Mouse (Mus musculus) neural tube, embryonic 14.5 days (tissue): Measurements from ENCODE around the gene Gm20721. TPM values are rescaled to one million over a fixed set of nuclear protein-coding genes. Genes with fewer than 3 reads are reported as not detected.
"Not testable (repeated sequence)": the region's sequence is repeated elsewhere in the genome, so short reads cannot be mapped to it uniquely, and the experiment has no call there.

Experiments
- ATAC-seq: fragments of 200-750 bp; cut with Nextera tagmentation; 2 replicates; pipeline ENCODE4 v1.8.0; 2017; ENCODE audit warnings: low read depth, mild to moderate bottlenecking, moderate TSS enrichment, moderate library complexity
- H3K27ac ChIP-seq: fragments of 300-500 bp; sonication (generic); 2 replicates; pipeline ENCODE4 v1.5.1; 2014; ENCODE audit warnings: low read depth, mild to moderate bottlenecking, control low read depth, low read length, moderate library complexity, mixed read lengths
- H3K27me3 ChIP-seq: fragments of 300-500 bp; sonication (generic); 2 replicates; pipeline ENCODE4 v1.6.1; 2014; ENCODE audit warnings: low read length; ENCODE audit not compliant: control insufficient read depth, insufficient read depth
- H3K36me3 ChIP-seq: fragments of 300-500 bp; sonication (generic); 2 replicates; pipeline ENCODE4 v1.6.1; 2014; ENCODE audit warnings: low read length, mixed read lengths; ENCODE audit not compliant: control insufficient read depth, insufficient read depth
- H3K4me1 ChIP-seq: fragments of 300-500 bp; sonication (generic); 2 replicates; pipeline ENCODE4 v1.6.1; 2014; ENCODE audit warnings: low read length; ENCODE audit not compliant: control insufficient read depth, insufficient read depth
- H3K4me2 ChIP-seq: fragments of 300-500 bp; sonication (generic); 2 replicates; pipeline ENCODE4 v1.6.1; 2014; ENCODE audit warnings: mild to moderate bottlenecking, low read depth, low read length, control low read depth
- H3K4me3 ChIP-seq: fragments of 300-500 bp; sonication (generic); 2 replicates; pipeline ENCODE4 v1.5.1; 2014; ENCODE audit warnings: low read depth, low read length, control low read depth, mixed read lengths
- H3K9ac ChIP-seq: fragments of 300-500 bp; sonication (generic); replicated peaks from 2 replicates; pipeline ENCODE4 v1.6.1; 2014; ENCODE audit warnings: low read depth, mild to moderate bottlenecking, control low read depth, low read length, mixed read lengths
- H3K9me3 ChIP-seq: fragments of 300-500 bp; sonication (generic); 2 replicates; pipeline ENCODE4 v1.6.1; 2016; ENCODE audit warnings: low read length; ENCODE audit not compliant: control insufficient read depth
- WGBS: fragments of 180-500 bp; shearing (Covaris S2); extraction: QIAGEN DNeasy Blood & Tissue Kit; methylation state at CpG from one replicate; pipeline ENCODE4 v1.1.7; 2014; 5-methylcytosine and 5-hydroxymethylcytosine counted together
- polyA plus RNA-seq: library from polyadenylated mRNA; unstranded; fragments of >200 nt; fragmentation: Nextera tagmentation; extraction: Ambion mirVana; gene quantifications from 2 replicates; pipeline ENCODE4 v1.2.1, GENCODE M21; 2014

The Gm20721 gene
- polyA plus RNA-seq, 1 experiment from 2014 or later = 11.8 TPM

DNA sequence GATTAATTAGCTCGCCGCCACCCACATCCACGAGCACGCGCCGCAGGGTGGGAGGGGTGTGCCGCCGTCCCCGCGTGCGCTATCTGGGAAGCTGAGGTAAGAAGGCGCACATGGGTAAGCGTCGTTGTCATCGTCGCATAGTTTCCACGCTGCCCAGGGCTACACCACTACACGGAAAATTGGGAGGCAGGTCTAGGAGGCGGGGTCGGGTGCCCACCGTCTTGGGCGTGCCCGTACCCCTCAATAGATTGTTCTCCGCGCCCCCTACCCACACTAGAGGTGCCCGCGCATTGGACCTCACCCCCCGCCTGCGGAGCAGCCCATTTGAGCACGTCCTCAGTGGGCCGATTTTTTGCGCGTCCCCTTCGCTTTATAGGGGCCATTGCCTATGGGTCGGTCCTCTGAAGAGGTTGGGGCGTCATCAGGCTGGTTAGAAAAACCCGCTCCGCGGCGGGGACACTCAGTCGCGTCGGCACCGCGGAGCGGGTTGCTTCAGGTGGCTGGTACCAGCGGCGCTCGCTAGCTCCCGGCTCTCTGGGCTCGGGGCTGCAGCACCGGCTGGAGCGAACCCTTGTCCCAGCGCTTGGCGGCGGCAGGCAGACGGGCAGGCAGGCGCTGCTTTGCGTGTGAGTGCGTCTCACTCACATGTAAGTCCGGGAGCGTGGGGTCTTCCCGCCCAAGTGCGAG lies 19.1 kb downstream of the Gm20721 start:
- H3K36me3 ChIP-seq = no peaks in the 10 kb centered on the region
- H3K4me2 ChIP-seq = peak overlapping the region; percentile 69
- H3K27ac ChIP-seq = peak overlapping the region; percentile 55; the same call in 1 of the 2 replicates
- H3K27me3 ChIP-seq = no peaks in the 10 kb centered on the region
- no peaks in the 10 kb centered on the region for H3K9me3 ChIP-seq
- peak overlapping the region; percentile 58 for H3K9ac ChIP-seq
- WGBS = 56% methylated on average over 64 of the region's 64 CpGs
- H3K4me3 ChIP-seq = peak overlapping the region; percentile 99
- H3K4me1 ChIP-seq = peaks cover 9% of the 10 kb centered on the region
- ATAC-seq = peak; percentile 67

DNA sequence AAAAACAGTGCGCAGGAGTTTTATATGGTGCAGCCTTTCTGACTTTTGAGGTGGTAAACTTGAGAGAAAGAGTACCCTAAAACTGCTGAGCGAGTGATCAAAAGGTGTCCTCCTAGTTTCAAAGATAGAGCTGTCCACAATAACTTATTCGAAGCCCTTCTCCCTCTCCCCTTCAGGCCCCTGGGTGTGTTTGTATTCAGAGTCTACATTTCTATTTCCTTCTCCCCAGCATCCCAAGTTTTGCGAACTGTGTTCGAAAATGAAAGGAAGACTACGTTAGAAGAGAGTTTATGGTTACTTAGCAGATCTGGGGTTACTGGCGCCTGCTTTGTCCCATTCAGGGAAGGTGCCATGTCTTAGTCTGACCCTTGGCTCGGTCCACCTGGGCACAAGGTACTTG lies 20.0 kb downstream of the Gm20721 start:
- peak overlapping the region; percentile 69 for H3K4me2 ChIP-seq
- no peaks in the 10 kb centered on the region for H3K27me3 ChIP-seq
- H3K27ac ChIP-seq = no peak overlapping the region
- H3K9ac ChIP-seq = no peak overlapping the region
- WGBS = 62% methylated on average over 8 of the region's 8 CpGs
- peaks cover 4% of the 10 kb centered on the region; the same call in 1 of the 2 replicates for H3K4me1 ChIP-seq
- ATAC-seq = no peak
- no peaks in the 10 kb centered on the region for H3K9me3 ChIP-seq
- peak overlapping the region; percentile 99 for H3K4me3 ChIP-seq
- no peaks in the 10 kb centered on the region for H3K36me3 ChIP-seq

DNA sequence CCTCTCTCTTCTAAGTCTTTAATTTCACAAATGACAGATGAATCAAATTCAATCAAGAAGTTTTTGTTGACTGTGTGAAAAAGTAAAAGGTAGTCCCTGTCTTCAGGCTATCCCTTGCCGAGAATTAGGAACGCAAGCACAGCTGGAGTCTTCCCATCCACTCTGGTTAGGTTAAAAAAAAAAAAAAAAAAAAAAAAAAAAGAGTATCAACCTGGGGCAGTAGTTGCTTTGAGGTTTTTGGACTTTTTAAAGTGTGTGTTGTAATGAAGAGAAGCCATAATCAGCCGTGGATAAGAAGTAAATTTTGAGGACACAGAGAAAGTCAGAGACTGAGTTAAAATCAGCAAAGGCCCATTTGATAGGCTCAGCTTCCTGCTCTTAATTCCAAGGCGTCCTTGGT lies 20.5 kb downstream of the Gm20721 start:
- 68% methylated on average over 4 of the region's 4 CpGs for WGBS
- no peaks in the 10 kb centered on the region for H3K27me3 ChIP-seq
- H3K4me3 ChIP-seq = no peak overlapping the region
- peaks cover 4% of the 10 kb centered on the region; the same call in 1 of the 2 replicates for H3K4me1 ChIP-seq
- no peaks in the 10 kb centered on the region for H3K36me3 ChIP-seq
- ATAC-seq = no peak
- H3K9ac ChIP-seq = no peak overlapping the region
- no peak overlapping the region for H3K4me2 ChIP-seq
- no peak overlapping the region for H3K27ac ChIP-seq
- no peaks in the 10 kb centered on the region for H3K9me3 ChIP-seq

DNA sequence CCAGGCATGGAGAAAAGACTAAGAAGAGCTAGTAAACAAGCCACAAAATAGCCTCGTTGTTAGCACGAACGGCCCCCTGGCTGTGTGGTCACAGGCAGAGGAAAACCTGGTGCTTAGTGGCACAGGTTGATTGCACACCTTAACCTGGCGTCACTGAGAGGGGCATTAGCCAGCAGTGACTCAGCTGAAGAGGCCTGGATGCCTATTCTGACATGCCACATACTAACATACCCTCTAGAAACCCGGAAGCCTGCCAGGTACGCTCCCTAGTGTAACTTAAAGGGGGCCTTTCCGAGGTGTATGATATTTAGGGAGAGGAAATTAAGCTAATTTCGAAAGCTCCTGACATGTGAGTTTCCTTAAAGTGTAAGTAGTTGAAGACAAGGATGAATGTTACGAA lies 29.9 kb downstream of the Gm20721 start:
- Histone ChIP-seq H3K9ac (no peak overlapping the region), H3K36me3 (no peaks in the 10 kb centered on the region), H3K27ac (no peak overlapping the region), H3K4me2 (no peak overlapping the region), H3K4me3 (no peak overlapping the region), H3K4me1 (no peaks in the 10 kb centered on the region), H3K27me3 (no peaks in the 10 kb centered on the region), H3K9me3 (no peaks in the 10 kb centered on the region)
- no peak for ATAC-seq
- 93% methylated on average over 9 of the region's 9 CpGs for WGBS

DNA sequence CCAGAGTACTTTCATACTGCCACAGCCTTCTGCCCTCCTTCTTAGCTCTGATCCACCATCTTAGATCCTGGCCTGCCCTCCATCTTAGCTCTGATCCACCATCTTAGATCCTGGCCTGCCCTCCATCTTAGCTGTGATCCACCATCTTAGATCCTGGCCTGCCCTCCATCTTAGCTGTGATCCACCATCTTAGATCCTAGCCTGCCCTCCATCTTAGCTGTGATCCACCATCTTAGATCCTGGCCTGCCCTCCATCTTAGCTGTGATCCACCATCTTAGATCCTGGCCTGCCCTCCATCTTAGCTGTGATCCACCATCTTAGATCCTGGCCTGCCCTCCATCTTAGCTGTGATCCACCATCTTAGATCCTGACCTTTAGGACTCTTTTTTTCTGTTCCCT lies 31.1 kb downstream of the Gm20721 start:
- not testable (repeated sequence) for ATAC-seq, H3K9me3 ChIP-seq, H3K9ac ChIP-seq, H3K4me3 ChIP-seq, H3K27me3 ChIP-seq, H3K4me2 ChIP-seq, H3K27ac ChIP-seq, H3K4me1 ChIP-seq, H3K36me3 ChIP-seq

DNA sequence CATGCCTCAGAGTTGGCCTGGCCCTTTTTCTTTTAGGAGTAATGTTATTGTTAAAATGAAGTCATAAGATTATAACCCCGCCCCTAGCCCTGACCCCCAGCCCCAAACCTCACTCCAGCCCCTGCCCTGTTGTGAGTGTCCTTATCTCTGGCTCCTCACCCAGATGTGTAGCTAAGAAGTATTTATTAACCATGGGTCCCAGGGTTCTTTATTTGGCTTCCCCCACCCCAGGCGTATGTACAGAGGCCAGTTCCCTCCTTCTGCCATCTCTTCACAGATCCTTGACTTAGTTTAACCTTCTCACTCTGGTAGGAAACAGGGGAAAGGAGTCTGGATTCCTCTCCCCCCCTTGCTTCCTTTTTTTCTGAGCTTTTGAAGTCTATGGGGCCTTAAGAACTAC lies 33.9 kb downstream of the Gm20721 start:
- Histone ChIP-seq H3K27me3 (no peaks in the 10 kb centered on the region), H3K9ac (no peak overlapping the region), H3K4me3 (no peak overlapping the region), H3K27ac (no peak overlapping the region), H3K4me2 (no peak overlapping the region), H3K9me3 (no peaks in the 10 kb centered on the region), H3K36me3 (no peaks in the 10 kb centered on the region), H3K4me1 (no peaks in the 10 kb centered on the region)
- ATAC-seq = no peak; the same call in 1 of the 2 replicates
- WGBS = 79% methylated on average over 2 of the region's 2 CpGs

DNA sequence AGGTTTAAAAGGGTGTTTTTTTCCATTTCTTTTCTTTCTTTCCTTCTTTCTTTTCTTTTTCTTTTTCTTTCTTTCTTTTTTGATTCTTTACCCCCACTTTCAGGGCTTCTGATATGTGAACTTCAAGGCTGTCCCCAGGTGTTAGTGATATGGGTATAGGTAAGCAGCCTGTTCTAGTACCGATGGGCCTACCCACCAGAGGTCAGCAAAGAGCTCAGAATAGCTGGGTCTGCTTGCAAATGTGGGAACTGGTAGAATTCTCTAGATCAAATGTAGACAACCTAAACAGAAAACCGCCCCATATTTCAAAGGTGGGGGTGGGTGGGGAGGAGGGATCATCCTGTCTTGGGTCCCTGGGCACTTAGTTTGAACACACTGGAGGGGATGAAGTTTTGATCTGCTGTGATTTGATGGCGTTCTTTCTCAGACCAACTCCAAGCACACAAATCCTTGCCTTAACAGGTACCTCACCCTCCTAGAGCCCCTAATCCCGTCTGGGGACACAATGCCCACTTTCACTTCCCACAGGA lies 34.3 kb downstream of the Gm20721 start:
- Histone ChIP-seq H3K27me3 (no peaks in the 10 kb centered on the region), H3K4me1 (no peaks in the 10 kb centered on the region), H3K9me3 (no peaks in the 10 kb centered on the region), H3K4me3 (no peak overlapping the region), H3K36me3 (no peaks in the 10 kb centered on the region), H3K4me2 (no peak overlapping the region), H3K27ac (no peak overlapping the region), H3K9ac (no peak overlapping the region)
- ATAC-seq = peak; percentile 87
- 38% methylated on average over 4 of the region's 4 CpGs for WGBS

DNA sequence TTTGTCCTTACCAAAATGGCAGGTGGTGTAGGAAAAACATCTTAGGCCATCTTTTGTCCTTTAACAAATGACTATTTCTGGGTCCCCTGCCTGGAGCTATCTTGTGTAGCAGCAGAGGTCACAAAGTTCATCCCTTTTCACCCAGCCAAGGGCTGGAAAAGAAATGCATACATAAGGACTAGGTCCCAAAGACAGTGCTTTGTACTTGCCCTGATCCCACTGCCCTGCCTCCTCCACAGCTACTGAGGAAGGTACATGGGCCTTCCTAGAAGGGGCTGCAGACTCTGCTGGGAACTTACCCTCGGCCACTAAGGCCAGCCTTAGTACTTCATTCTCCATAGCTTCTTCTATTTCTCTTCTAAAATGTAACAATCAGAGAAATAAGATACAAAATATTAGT lies 34.9 kb downstream of the Gm20721 start:
- H3K9ac ChIP-seq = no peak overlapping the region
- no peaks in the 10 kb centered on the region for H3K27me3 ChIP-seq
- ATAC-seq = peak; percentile 23; the same call in 1 of the 2 replicates

DNA sequence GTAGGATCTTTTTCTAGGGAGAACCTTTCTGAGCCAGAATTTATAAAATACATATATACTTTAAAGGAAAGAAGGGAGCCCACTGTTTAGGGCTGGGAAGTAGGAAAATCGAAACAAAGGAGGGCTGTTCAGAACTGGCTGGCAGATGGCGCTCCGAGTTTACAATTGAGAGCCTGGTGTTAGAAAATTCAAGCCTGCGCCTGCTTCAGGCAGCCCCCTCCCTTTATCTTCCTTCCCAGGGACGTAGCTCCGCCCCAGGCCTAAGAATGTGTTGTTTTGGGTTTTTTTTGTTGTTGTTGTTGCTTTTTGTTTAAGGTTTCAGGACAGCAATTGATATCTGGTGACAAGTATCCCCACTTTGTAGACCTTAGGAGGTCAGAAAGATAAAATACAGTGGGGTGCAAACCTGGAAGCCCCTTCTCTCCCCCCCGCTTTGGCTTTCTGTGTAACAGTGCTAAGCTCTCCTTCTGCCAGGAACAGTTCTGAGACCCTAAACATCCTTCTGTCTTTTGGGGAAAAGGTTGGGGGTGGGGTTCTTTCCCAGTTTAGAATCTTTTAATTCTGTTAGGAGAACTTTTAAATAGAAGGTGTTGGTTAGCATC lies 35.5 kb downstream of the Gm20721 start:
- Histone ChIP-seq H3K4me1 (no peaks in the 10 kb centered on the region), H3K9me3 (no peaks in the 10 kb centered on the region), H3K27me3 (no peaks in the 10 kb centered on the region), H3K9ac (no peak overlapping the region), H3K36me3 (no peaks in the 10 kb centered on the region), H3K4me2 (no peak overlapping the region), H3K27ac (no peak overlapping the region), H3K4me3 (no peak overlapping the region)
- WGBS = 12% methylated on average over 7 of the region's 7 CpGs
- peak; percentile 81 for ATAC-seq

More for the DNA sequence above, 34.9 kb downstream of the Gm20721 start:
- H3K9me3 ChIP-seq = no peaks in the 10 kb centered on the region
- WGBS = 44% methylated on average over 1 of the region's 1 CpGs
- H3K4me3 ChIP-seq = no peak overlapping the region
- H3K4me1 ChIP-seq = no peaks in the 10 kb centered on the region
- no peak overlapping the region for H3K4me2 ChIP-seq
- H3K36me3 ChIP-seq = no peaks in the 10 kb centered on the region
- no peak overlapping the region for H3K27ac ChIP-seq
